Mouse (Mus musculus) cerebellum, postnatal 25 days (tissue): ENCODE data around the gene Lyrm4.
"Not testable (repeated sequence)": the region's sequence is repeated elsewhere in the genome, so short reads cannot be mapped to it uniquely, and the experiment has no call there.

Source experiments
- DNase-seq, 2 experiments: peaks; one replicate each; pipeline ENCODE4 v3.0.0; 2021; ENCODE audit warnings: mixed read lengths in 2 of 2

Lyrm4 gene

DNA sequence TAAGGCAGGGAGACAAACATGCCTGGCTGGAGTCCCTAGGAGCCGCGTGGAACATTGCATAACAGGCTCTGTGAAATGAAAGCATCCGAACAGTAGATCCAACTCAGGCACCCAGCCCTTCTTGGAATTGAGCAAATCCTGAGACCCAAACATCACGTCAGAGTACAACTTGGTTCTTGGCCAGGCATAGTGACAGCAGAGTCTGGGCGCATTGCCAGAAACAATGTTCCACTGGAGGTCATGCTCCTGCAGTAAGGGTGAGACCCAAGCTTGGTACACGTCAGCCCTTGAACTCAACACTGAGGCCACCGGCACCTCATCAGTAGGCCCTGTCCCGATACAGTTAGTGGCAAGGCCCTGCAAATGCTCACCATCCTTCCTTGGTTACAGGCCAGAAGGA is 123.3 kb downstream of the Lyrm4 start:
- DNase-seq, result peak; percentile 23 to 44

DNA sequence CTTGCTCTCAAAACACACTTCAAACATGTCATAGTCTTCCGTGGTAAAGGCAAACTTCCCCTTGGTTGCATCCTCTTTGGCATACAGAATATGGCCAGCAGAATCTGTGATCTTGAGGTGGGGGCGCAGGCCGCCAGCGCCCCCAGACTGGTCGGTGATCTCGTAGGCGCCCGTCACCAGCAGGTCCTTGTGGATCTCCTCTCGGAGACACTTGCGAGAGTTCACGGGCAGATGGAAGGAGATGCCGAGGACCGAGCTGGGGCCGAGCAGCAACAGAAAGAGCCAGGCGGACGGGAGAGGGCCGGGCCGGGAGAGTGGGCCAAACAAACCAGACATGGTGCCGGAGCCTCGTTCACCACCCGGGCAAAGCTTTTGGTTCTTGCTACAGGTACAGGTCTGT is 126.1 kb downstream of the Lyrm4 start:
- DNase-seq, result not testable (repeated sequence)

DNA sequence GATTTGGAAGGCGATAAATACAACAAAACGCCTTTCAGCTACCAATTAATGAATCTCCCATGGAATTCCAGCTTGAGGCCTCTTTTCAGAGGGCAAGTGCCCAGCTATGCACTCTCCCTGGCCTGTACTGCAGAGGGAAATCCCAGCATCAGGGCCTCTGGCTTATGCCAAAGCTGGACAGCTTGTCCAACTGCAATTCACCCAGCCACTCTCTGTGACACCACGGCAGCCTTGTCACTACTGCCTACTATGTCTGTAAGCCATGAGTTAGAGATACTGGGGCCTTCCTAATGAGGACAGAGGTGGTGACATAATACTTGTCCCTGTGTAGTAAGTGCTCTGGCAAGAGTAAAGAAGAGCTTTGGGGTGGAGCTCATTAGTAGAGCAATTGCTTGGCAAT is 128.0 kb downstream of the Lyrm4 start:
- DNase-seq, result no peak

DNA sequence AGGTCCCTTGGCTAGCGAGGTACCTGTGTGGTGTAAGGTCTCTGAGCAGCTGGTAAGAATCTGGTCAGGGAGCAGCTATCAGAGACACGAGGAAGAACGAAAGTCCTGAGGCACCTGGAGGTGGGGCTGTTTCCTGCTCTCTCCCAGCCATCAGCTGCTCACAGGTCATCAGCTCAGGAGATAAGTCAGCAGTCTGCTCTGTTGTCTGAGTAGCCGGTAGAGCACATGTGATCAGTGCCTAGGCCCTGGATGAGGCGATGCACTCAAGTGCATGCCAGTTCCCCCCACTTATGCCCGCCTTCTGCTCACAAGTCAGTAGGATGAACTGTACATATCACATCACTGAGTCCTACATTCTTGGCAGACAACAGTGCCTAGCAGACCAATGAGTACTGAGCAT is 134.3 kb downstream of the Lyrm4 start:
- DNase-seq, result no peak

GRCm38 (mm10) chr13:35980471-35980870 is 136.9 kb downstream of the Lyrm4 start:
- no peak for DNase-seq

DNA sequence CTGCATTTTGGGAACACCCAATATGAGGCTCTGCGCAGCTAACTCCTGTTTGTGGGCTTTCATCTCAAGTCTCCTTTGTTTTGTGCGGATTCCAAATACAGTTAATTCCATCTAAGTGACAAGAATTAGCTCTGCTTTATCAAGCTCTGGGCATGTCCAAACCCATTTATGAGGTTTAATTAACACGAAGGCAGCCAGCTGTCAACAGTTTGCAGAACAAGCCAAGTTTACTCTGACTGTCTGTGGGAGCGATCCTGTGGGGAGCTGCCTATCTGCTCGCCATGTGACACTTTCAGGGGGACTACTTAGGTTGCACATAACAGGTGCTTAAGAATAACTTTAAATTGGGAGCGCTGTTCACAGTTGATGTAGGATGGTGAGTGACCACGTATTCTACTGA is 140.4 kb downstream of the Lyrm4 start:
- no peak for DNase-seq

GRCm38 (mm10) chr13:35969829-35970228 is 147.5 kb downstream of the Lyrm4 start:
- DNase-seq, result no peak

- DNase-seq, result no peak
Measured at GRCm38 (mm10) chr13:35969431-35969721, 147.9 kb downstream of the Lyrm4 start.

DNA sequence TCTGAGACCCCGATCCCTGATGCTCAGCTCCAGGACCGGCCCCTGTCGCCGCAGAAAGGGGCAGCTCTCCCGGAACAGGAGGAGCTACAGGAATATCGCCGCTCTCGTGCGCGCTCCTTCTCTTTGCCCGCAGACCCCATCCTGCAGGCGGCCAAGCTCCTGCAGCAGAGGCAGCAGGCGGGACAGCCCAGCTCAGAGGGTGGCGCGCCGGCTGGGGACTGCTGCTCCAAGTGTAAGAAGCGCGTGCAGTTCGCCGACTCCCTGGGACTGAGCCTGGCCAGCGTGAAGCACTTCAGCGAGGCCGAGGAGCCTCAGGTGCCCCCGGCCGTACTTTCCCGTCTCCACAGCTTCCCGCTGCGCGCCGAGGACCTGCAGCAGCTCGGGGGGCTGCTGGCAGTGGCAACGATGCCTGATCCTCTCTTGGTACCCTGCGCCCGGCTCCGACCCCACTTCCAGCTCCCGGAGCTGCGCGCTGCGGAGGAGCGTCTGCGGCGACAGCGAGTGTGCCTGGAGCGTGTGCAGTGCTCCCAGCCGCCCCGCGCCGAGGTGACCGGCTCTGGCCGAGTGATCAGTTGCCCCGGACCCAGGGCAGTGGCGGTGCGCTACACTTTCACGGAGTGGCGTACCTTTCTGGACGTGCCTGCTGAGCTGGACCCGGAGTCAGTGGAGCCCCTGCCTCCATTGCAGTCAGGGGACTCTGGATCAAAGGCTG is 148.5 kb downstream of the Lyrm4 start:
- DNase-seq, result peak; percentile 27 to 41

- DNase-seq, result peak; percentile 19 to 27
Measured at GRCm38 (mm10) chr13:35968131-35968718, 149.1 kb downstream of the Lyrm4 start.

DNA sequence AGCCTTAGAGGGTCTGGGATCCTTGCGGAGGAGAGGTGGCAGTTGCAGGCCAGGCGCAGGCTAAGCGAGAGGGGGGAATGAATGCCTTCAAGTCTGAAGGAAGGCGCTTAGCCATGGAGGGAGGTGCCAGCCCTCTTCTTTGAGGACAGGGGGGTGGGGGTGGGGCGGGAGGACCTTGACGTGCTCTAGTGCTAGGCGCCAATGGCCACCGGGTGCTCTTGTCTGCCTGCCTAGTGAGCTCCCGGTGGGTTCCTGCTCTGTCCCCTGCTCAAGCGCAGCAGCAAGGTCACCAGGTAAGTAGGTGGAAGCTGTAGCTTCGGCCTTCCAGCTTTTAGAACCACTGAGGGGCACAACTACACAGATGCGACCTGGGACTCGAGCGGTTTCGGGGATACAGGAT is 149.6 kb downstream of the Lyrm4 start:
- DNase-seq, result no peak

DNA sequence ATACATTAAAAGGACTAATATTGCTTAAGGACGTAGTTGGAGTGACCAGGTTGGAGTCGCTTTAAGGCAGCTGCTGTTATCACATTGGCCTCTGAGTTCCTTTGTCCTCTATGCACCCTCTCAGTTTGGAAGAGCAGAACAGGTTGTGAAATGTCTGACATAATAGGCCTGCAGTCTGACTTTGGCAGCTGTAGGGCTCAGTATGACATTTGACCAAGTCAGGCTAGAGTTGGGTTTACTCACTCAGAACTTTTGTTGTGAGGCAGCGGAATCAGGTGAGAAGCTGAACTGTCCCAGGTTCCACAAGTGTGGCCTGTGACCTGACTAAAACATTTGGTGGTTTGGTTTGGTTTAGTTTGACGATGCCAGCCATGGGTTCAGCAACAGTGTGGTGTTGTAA is 153.7 kb downstream of the Lyrm4 start:
- no peak for DNase-seq

DNA sequence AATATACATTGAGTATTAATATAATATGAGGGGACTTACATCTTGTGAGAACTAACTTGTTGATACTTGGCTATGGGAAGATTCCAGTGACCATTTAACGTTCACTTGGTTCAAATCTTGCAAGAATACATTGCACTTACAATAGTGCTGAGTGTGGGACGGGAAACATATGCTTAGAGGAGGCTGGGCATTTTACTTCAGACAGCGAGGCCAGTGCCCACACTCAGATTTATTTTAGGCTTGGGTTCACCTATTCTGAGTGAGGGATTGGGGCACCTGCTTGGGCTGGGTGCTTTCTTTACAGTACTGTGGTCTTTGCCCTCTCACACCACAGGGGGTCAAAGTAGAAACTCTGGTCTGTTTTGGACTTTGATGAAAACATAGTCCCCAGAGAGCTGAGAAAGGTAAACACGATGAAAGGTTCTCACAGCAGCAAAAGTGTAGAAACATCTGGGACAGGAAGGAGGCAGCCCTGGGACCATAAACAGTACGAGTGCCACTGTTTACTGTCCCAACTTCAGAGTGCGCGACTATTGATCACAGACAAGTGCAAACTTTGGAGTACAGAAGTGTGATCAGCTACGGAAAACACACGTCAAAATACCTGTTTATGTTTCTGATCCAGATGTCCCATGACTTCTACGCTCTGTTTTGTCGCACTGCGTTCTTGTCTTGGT is 157.8 kb downstream of the Lyrm4 start:
- DNase-seq, result no peak

- DNase-seq, result no peak
Measured at GRCm38 (mm10) chr13:35958539-35958938, 158.8 kb downstream of the Lyrm4 start, which contains the start of gene Ppp1r3g. Gene Ppp1r3g, plus strand, starts transcription at chr13:35958839.

- DNase-seq, result no peak
Measured at GRCm38 (mm10) chr13:35949814-35950455, 167.4 kb downstream of the Lyrm4 start.

DNA sequence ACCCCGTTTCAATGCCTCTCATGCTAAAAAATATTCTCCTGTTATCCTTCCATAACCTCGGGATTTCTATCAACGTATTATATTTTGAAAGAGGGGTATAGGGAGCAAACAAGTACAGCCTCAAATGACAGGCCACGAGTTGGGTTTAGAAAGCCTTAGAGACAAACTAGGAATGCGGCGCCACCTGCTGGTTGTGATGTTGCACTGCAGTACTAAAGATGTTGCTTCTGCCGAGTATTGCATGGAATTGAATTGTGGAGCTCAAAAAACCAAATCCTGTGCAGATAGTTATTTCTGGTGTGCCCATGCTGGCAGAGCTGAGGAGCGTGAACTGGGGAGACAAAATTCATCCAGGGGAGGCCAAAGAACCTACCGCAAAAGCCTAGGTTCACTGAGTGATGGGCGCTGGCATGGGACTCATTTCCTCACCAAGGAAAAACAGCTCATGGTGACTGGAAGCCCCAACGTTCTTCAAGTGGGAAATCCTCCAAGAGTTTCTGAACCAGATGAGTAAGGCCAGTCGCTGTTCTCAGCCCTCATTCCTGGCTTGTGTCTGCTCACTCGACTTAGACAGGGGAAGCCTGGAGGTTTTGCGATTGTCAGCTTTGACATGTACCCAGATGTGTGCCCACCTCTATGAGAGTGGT is 169.8 kb downstream of the Lyrm4 start:
- DNase-seq, result peak; percentile 80 to 87

DNA sequence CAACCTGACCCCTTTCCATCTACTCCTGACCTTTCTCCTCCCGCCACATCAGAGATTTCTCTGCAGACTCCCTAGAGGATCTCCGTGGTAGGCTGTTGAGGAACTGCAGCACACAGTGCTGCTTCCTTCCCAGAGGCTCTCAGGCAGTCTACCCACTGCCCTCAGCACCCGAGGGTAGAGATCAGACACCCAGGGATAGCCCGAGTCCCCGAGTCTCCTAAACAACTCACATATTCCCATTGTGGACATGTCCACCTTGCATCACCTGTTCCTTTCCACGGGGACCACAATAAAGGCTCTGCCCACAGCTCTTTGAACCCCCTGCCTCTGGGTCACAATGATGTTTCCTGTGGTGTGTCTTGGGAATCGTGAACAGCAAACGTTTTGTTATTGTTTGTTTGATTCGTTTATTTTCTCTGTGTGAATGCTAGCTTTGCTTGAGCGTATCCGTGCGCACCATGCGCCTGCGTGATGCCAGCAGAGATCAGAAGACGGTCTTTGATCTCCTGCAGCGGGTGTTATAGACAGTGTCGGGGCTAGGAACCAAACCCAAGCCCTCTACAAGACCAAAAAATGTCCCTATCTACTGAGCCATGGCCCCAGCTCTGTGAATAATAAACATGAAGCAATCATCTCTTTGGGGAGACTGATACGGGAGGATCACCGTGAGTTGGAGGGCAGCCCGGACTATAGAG is 170.5 kb downstream of the Lyrm4 start:
- DNase-seq, result no peak

- DNase-seq, result no peak
Measured at GRCm38 (mm10) chr13:35940934-35941333, 176.4 kb downstream of the Lyrm4 start.

- DNase-seq, result no peak
Measured at GRCm38 (mm10) chr13:35939871-35940665, 177.3 kb downstream of the Lyrm4 start.

- no peak for DNase-seq
Measured at GRCm38 (mm10) chr13:35937991-35938390, 179.3 kb downstream of the Lyrm4 start.
